Mouse (Mus musculus): ENCODE measurements at regions not wholly inside any gene's neighbourhood (a gene's known extent, or its start where the extent isn't known, plus 50 kb on each side); places are given as distances from the start of the nearest gene placed in this dataset.

DNA sequence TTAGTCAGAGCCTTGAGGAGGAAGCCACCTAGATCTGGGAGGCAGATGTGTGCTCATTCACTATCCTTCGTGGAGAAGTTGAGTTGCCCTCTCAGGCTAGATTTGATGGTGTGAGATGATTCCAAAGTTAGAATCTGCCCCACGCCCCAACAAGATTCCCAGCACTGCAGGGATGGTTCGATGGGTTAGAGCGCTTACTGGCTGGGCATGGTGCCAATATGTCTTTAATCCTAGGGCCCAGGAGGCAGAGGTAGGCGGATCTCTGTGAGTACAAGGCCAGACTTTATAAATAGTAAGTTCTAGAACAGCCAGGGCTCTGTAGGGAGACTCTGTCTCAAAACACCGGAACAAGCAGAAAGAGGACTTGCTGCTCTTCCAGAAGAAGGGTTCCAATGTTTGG lies 65.3 kb upstream of the Wnt7b start:
- WGBS, result 84% methylated on average over 6 of the region's 6 CpGs
- no peaks in the 10 kb centered on the region for H3K36me3 ChIP-seq (replicated peaks; ENCODE audit: control insufficient read depth, insufficient read depth, low read depth, low read length)
- H3K27me3 ChIP-seq (ENCODE audit: control insufficient read depth, insufficient read depth, low read length), result peaks cover 11% of the 10 kb centered on the region
- no peak overlapping the region for H3K27ac ChIP-seq (replicated peaks; ENCODE audit: low read depth, low read length)
- DNase-seq (ENCODE audit: low spot score) (no peak), ATAC-seq (replicated peaks; ENCODE audit: insufficient number of reproducible peaks, low FRiP score, low TSS enrichment, low read depth) (no peak)
- peaks cover 9% of the 10 kb centered on the region for H3K4me1 ChIP-seq (ENCODE audit: control insufficient read depth, insufficient read depth, low read length)
- no peak overlapping the region for H3K9ac ChIP-seq (replicated peaks; ENCODE audit: low read length)
- H3K4me2 ChIP-seq (ENCODE audit: low read depth, low read length), result no peak overlapping the region
- no peaks in the 10 kb centered on the region for H3K9me3 ChIP-seq (replicated peaks; ENCODE audit: control insufficient read depth, low read length)
- H3K4me3 ChIP-seq (ENCODE audit: low read depth, low read length), result no peak overlapping the region

- H3K4me3 ChIP-seq (ENCODE audit: low read depth, low read length), result no peak overlapping the region
- DNase-seq (ENCODE audit: low spot score) (no peak), ATAC-seq (replicated peaks; ENCODE audit: insufficient number of reproducible peaks, low FRiP score, low TSS enrichment, low read depth) (no peak)
- H3K9me3 ChIP-seq (replicated peaks; ENCODE audit: control insufficient read depth, low read length), result no peaks in the 10 kb centered on the region
- peaks cover 15% of the 10 kb centered on the region for H3K4me1 ChIP-seq (ENCODE audit: control insufficient read depth, insufficient read depth, low read length)
- H3K4me2 ChIP-seq (ENCODE audit: low read depth, low read length), result no peak overlapping the region
- H3K27me3 ChIP-seq (ENCODE audit: control insufficient read depth, insufficient read depth, low read length), result peaks cover 11% of the 10 kb centered on the region
- no peaks in the 10 kb centered on the region for H3K36me3 ChIP-seq (replicated peaks; ENCODE audit: control insufficient read depth, insufficient read depth, low read depth, low read length)
- 79% methylated on average over 5 of the region's 5 CpGs for WGBS
- H3K27ac ChIP-seq (replicated peaks; ENCODE audit: low read depth, low read length), result no peak overlapping the region
- H3K9ac ChIP-seq (replicated peaks; ENCODE audit: low read length), result no peak overlapping the region
Measured at GRCm38 (mm10) chr15:85650241-85650640, 68.0 kb upstream of the Wnt7b start.

DNA sequence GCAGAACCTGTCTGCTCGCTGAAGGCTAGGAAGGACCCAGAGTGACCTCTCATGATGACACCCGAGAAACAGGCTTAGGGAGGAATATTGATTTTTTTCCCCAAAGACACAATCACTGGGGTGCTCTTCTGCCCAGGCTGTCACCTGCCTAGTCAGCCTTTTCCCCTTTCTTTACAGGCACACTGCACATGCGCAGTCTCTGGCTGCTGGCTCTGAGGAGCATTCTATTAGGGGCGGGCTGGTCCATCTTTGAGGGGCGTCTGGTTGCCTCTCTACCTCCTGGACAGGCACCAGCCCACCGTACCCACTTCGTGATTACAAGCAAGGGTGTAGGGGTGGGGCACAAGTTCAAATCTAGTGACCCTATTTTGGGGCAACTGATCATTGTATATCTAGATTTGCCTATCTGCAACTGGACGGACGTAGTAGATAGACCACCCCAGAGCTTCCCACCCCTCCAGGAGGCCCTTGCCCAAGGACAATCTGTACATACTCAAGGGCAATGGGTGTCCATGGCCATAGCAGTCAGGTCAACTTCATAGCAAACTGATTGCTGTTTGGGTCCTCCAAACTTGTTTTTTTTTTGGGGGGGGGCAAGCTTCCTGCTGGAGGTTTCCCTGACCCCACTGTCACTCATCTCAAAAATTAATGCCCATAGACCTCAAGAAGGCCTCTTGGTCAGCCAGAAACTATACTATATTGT lies 69.6 kb upstream of the Wnt7b start:
- Histone ChIP-seq H3K27me3 (ENCODE audit: control insufficient read depth, insufficient read depth, low read length) (peaks cover 8% of the 10 kb centered on the region), H3K4me1 (ENCODE audit: control insufficient read depth, insufficient read depth, low read length) (peaks cover 6% of the 10 kb centered on the region), H3K4me2 (ENCODE audit: low read depth, low read length) (no peak overlapping the region), H3K9me3 (replicated peaks; ENCODE audit: control insufficient read depth, low read length) (no peaks in the 10 kb centered on the region), H3K27ac (replicated peaks; ENCODE audit: low read depth, low read length) (no peak overlapping the region), H3K9ac (replicated peaks; ENCODE audit: low read length) (no peak overlapping the region), H3K36me3 (replicated peaks; ENCODE audit: control insufficient read depth, insufficient read depth, low read depth, low read length) (no peaks in the 10 kb centered on the region), H3K4me3 (ENCODE audit: low read depth, low read length) (no peak overlapping the region)
- ATAC-seq (replicated peaks; ENCODE audit: insufficient number of reproducible peaks, low FRiP score, low TSS enrichment, low read depth) (no peak), DNase-seq (ENCODE audit: low spot score) (no peak)
- WGBS, result 80% methylated on average over 9 of the region's 9 CpGs

DNA sequence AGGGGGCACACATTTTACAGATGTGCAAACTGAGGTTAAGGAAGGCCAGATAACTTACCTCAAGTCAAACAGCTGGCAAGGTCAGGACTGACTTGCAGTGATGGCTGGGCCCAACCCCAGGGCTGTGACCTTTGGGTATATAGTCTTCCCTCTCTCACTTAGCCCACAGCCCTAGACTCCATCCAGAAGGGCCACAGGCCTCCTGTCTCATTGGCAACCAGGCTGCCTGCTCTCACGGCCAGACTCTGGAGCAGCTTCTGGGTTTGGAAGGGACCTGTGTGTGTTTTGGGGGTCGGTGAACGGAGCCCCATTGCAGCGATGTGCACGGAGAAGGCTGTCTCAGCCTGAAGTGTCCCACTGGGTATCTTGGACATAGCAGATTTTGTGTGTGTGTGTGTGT lies 70.2 kb upstream of the Wnt7b start:
- Histone ChIP-seq H3K9me3 (replicated peaks; ENCODE audit: control insufficient read depth, low read length) (no peaks in the 10 kb centered on the region), H3K36me3 (replicated peaks; ENCODE audit: control insufficient read depth, insufficient read depth, low read depth, low read length) (no peaks in the 10 kb centered on the region), H3K27ac (replicated peaks; ENCODE audit: low read depth, low read length) (no peak overlapping the region), H3K4me2 (ENCODE audit: low read depth, low read length) (no peak overlapping the region), H3K27me3 (ENCODE audit: control insufficient read depth, insufficient read depth, low read length) (peaks cover 7% of the 10 kb centered on the region), H3K4me3 (ENCODE audit: low read depth, low read length) (no peak overlapping the region), H3K4me1 (ENCODE audit: control insufficient read depth, insufficient read depth, low read length) (peaks cover 6% of the 10 kb centered on the region), H3K9ac (replicated peaks; ENCODE audit: low read length) (no peak overlapping the region)
- no peak for DNase-seq (ENCODE audit: low spot score)
- no peak for ATAC-seq (replicated peaks; ENCODE audit: insufficient number of reproducible peaks, low FRiP score, low TSS enrichment, low read depth)
- WGBS, result 85% methylated on average over 5 of the region's 5 CpGs

- WGBS, result 83% methylated on average over 9 of the region's 9 CpGs
- Histone ChIP-seq H3K9ac (replicated peaks; ENCODE audit: low read length) (no peak overlapping the region), H3K9me3 (replicated peaks; ENCODE audit: control insufficient read depth, low read length) (no peaks in the 10 kb centered on the region), H3K36me3 (replicated peaks; ENCODE audit: control insufficient read depth, insufficient read depth, low read depth, low read length) (no peaks in the 10 kb centered on the region), H3K4me2 (ENCODE audit: low read depth, low read length) (no peak overlapping the region), H3K27ac (replicated peaks; ENCODE audit: low read depth, low read length) (no peak overlapping the region), H3K4me3 (ENCODE audit: low read depth, low read length) (no peak overlapping the region), H3K4me1 (ENCODE audit: control insufficient read depth, insufficient read depth, low read length) (peaks cover 6% of the 10 kb centered on the region), H3K27me3 (ENCODE audit: control insufficient read depth, insufficient read depth, low read length) (peaks cover 10% of the 10 kb centered on the region)
- no peak for DNase-seq (ENCODE audit: low spot score)
- no peak for ATAC-seq (replicated peaks; ENCODE audit: insufficient number of reproducible peaks, low FRiP score, low TSS enrichment, low read depth)
Measured at GRCm38 (mm10) chr15:85652871-85653337, 70.6 kb upstream of the Wnt7b start.

- Histone ChIP-seq H3K27ac (replicated peaks; ENCODE audit: low read depth, low read length) (no peak overlapping the region; the same call in 1 of the 2 replicates), H3K36me3 (replicated peaks; ENCODE audit: control insufficient read depth, insufficient read depth, low read depth, low read length) (no peaks in the 10 kb centered on the region)
Measured at GRCm38 (mm10) chr15:85653421-85654401, 71.4 kb upstream of the Wnt7b start.

DNA sequence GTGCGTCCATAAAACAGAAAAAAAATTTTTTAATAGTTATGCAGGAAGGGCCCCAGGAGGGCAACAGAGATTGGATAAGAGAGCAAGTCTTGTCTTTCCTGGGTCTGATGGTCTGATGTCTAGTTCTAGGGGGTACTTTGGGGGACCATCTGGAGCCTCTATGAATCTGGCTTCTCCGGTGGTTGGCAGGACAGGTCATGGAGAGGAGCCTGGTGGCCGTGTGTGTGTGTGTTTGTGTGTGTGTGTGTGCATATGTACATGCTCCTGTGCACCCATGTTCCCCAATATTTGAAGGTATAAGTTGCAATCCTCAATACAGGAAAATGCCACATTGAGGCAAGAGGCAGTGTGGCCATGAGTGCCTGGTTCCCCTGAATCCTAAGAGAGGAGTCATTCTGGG lies 72.5 kb upstream of the Wnt7b start:
- H3K36me3 ChIP-seq (replicated peaks; ENCODE audit: control insufficient read depth, insufficient read depth, low read depth, low read length), result no peaks in the 10 kb centered on the region
- ATAC-seq (replicated peaks; ENCODE audit: insufficient number of reproducible peaks, low FRiP score, low TSS enrichment, low read depth) (no peak), DNase-seq (ENCODE audit: low spot score) (no peak)
- H3K27me3 ChIP-seq (ENCODE audit: control insufficient read depth, insufficient read depth, low read length), result peaks cover 11% of the 10 kb centered on the region
- H3K4me2 ChIP-seq (ENCODE audit: low read depth, low read length), result no peak overlapping the region
- H3K4me3 ChIP-seq (ENCODE audit: low read depth, low read length), result no peak overlapping the region
- H3K27ac ChIP-seq (replicated peaks; ENCODE audit: low read depth, low read length), result no peak overlapping the region
- 84% methylated on average over 3 of the region's 3 CpGs for WGBS
- H3K4me1 ChIP-seq (ENCODE audit: control insufficient read depth, insufficient read depth, low read length), result peaks cover 6% of the 10 kb centered on the region
- no peaks in the 10 kb centered on the region for H3K9me3 ChIP-seq (replicated peaks; ENCODE audit: control insufficient read depth, low read length)
- no peak overlapping the region for H3K9ac ChIP-seq (replicated peaks; ENCODE audit: low read length)

More at GRCm38 (mm10) chr15:85653421-85654401, 71.4 kb upstream of the Wnt7b start:
- ATAC-seq (replicated peaks; ENCODE audit: insufficient number of reproducible peaks, low FRiP score, low TSS enrichment, low read depth), result peak; percentile 76; the same call in 1 of the 2 replicates
- Histone ChIP-seq H3K4me2 (ENCODE audit: low read depth, low read length) (no peak overlapping the region), H3K4me3 (ENCODE audit: low read depth, low read length) (no peak overlapping the region), H3K4me1 (ENCODE audit: control insufficient read depth, insufficient read depth, low read length) (peaks cover 6% of the 10 kb centered on the region), H3K9ac (replicated peaks; ENCODE audit: low read length) (peak overlapping the region; percentile 43; the same call in 1 of the 2 replicates), H3K9me3 (replicated peaks; ENCODE audit: control insufficient read depth, low read length) (no peaks in the 10 kb centered on the region), H3K27me3 (ENCODE audit: control insufficient read depth, insufficient read depth, low read length) (peaks cover 13% of the 10 kb centered on the region)
- 56% methylated on average over 32 of the region's 32 CpGs for WGBS
- no peak for DNase-seq (ENCODE audit: low spot score)

DNA sequence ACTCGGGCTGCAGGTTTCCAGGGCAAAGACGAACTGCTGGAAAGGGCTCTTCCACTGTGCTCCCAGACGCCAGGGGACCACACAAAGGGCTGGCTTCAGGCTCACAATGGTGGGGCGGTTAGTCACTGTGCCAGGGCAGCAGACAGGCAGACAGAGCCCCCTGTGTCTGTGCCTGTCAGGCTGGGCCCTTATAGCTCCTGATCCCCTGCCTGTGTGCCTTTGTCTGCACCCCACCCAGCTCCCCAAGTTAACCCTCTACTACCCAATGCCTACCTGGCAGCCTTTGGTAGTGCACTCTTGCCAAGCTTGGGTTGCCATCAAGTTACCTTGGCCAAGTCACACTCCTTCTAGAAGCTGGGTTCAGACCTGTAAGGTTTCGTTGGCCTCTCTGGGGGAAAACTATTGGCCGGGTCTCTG lies 73.5 kb upstream of the Wnt7b start:
- WGBS, result 30% methylated on average over 6 of the region's 6 CpGs
- ATAC-seq (replicated peaks; ENCODE audit: insufficient number of reproducible peaks, low FRiP score, low TSS enrichment, low read depth) (no peak), DNase-seq (ENCODE audit: low spot score) (no peak)
- H3K27me3 ChIP-seq (ENCODE audit: control insufficient read depth, insufficient read depth, low read length), result peaks cover 21% of the 10 kb centered on the region
- no peak overlapping the region for H3K27ac ChIP-seq (replicated peaks; ENCODE audit: low read depth, low read length)
- no peaks in the 10 kb centered on the region for H3K36me3 ChIP-seq (replicated peaks; ENCODE audit: control insufficient read depth, insufficient read depth, low read depth, low read length)
- no peak overlapping the region for H3K9ac ChIP-seq (replicated peaks; ENCODE audit: low read length)
- H3K9me3 ChIP-seq (replicated peaks; ENCODE audit: control insufficient read depth, low read length), result no peaks in the 10 kb centered on the region
- no peak overlapping the region for H3K4me2 ChIP-seq (ENCODE audit: low read depth, low read length)
- no peak overlapping the region for H3K4me3 ChIP-seq (ENCODE audit: low read depth, low read length)
- H3K4me1 ChIP-seq (ENCODE audit: control insufficient read depth, insufficient read depth, low read length), result peaks cover 6% of the 10 kb centered on the region
